Mouse (Mus musculus): ENCODE measurements around the gene Hk2. TPM values are rescaled to one million over a fixed set of nuclear protein-coding genes. Genes with fewer than 3 reads are reported as not detected.

Gene Hk2
- polyA plus RNA-seq, 1 experiment = 7.5 TPM

GRCm38 (mm10) chr6:82740868-82741517 lies 33.3 kb downstream of the Hk2 start:
- DNase-seq (ENCODE audit: low spot score) = no peak

- DNase-seq (ENCODE audit: low spot score) = peak; percentile 34
Observed at GRCm38 (mm10) chr6:82740269-82740668, 34.0 kb downstream of the Hk2 start.

GRCm38 (mm10) chr6:82737634-82738540 lies 36.4 kb downstream of the Hk2 start:
- no peak for DNase-seq (ENCODE audit: low spot score)

- DNase-seq (ENCODE audit: low spot score) = no peak
Observed at GRCm38 (mm10) chr6:82736626-82737600, 37.3 kb downstream of the Hk2 start.

- no peak for DNase-seq (ENCODE audit: low spot score)
Observed at GRCm38 (mm10) chr6:82735347-82735746, 38.9 kb downstream of the Hk2 start.

GRCm38 (mm10) chr6:82728635-82729034 lies 45.6 kb downstream of the Hk2 start:
- DNase-seq (ENCODE audit: low spot score) = no peak

- DNase-seq (ENCODE audit: low spot score) = no peak
Observed at GRCm38 (mm10) chr6:82727206-82727605, 47.0 kb downstream of the Hk2 start.

- DNase-seq (ENCODE audit: low spot score) = no peak
Observed at GRCm38 (mm10) chr6:82723321-82723720, 50.9 kb downstream of the Hk2 start.

- no peak for DNase-seq (ENCODE audit: low spot score)
Observed at GRCm38 (mm10) chr6:82716126-82716525, 58.1 kb downstream of the Hk2 start.

GRCm38 (mm10) chr6:82715653-82716052 lies 58.6 kb downstream of the Hk2 start:
- DNase-seq (ENCODE audit: low spot score) = no peak

- no peak for DNase-seq (ENCODE audit: low spot score)
Observed at GRCm38 (mm10) chr6:82715253-82715652, 59.0 kb downstream of the Hk2 start.

- no peak for DNase-seq (ENCODE audit: low spot score)
Observed at GRCm38 (mm10) chr6:82714841-82715240, 59.4 kb downstream of the Hk2 start.

GRCm38 (mm10) chr6:82714243-82714642 lies 60.0 kb downstream of the Hk2 start:
- DNase-seq (ENCODE audit: low spot score) = peak; percentile 40

- DNase-seq (ENCODE audit: low spot score) = no peak
Observed at GRCm38 (mm10) chr6:82707742-82708141, 66.5 kb downstream of the Hk2 start.

GRCm38 (mm10) chr6:82707241-82707640 lies 67.0 kb downstream of the Hk2 start:
- no peak for DNase-seq (ENCODE audit: low spot score)

GRCm38 (mm10) chr6:82705221-82705620 lies 69.0 kb downstream of the Hk2 start, which contains the start of gene Pole4:
Gene Pole4, minus strand, starts transcription at chr6:82705365.
- no peak for DNase-seq (ENCODE audit: low spot score)

GRCm38 (mm10) chr6:82703710-82704109 lies 70.5 kb downstream of the Hk2 start:
- DNase-seq (ENCODE audit: low spot score) = no peak

GRCm38 (mm10) chr6:82702593-82703017 lies 71.6 kb downstream of the Hk2 start:
- peak; percentile 78 for DNase-seq (ENCODE audit: low spot score)

- DNase-seq (ENCODE audit: low spot score) = no peak
Observed at GRCm38 (mm10) chr6:82701296-82701695, 73.0 kb downstream of the Hk2 start.

- DNase-seq (ENCODE audit: low spot score) = no peak
Observed at GRCm38 (mm10) chr6:82699831-82700230, 74.4 kb downstream of the Hk2 start.

- no peak for DNase-seq (ENCODE audit: low spot score)
Observed at GRCm38 (mm10) chr6:82696736-82697135, 77.5 kb downstream of the Hk2 start.

GRCm38 (mm10) chr6:82694668-82695067 lies 79.6 kb downstream of the Hk2 start:
- DNase-seq (ENCODE audit: low spot score) = no peak
